Mouse (Mus musculus) erythroblast, embryonic 14.5 days (primary cell): ENCODE measurements at regions not wholly inside any gene's neighbourhood (a gene's known extent, or its start where the extent isn't known, plus 50 kb on each side); places are given as distances from the start of the nearest gene placed in this dataset.

ENCODE experiments used
- GATA1 ChIP-seq: IDR thresholded peaks from 2 replicates; pipeline ENCODE4 v1.6.1; 2012; ENCODE audit warnings: low read length, inconsistent platforms, mixed read lengths
- TAL1 ChIP-seq: IDR thresholded peaks from 3 replicates; pipeline ENCODE4 v1.6.1; 2012; ENCODE audit warnings: low read length, inconsistent platforms, mixed read lengths

DNA sequence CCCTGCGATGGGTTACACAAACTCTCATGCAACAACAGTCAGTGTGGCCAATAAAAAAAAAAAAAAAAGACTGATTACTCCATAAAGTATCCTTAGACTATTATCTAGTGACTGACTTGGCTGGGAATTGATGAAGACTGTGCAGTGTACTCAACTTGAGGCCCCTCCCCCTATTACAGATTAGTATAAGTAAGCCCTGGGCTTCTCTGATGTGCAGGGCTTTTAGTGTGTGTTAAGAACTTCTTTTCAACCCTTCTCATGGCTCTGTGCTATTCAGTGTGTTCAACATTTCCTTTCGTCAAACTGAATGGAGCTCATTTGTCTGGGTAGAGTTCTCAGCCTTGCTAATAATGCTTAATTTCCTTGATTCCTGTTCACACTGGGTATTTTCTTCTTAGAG is 101.0 kb upstream of the P2ry1 start:
- TF ChIP-seq TAL1, result no peak
- no peak for TF ChIP-seq GATA1
